Mouse (Mus musculus) thymus, adult 18-20 months (tissue): ENCODE measurements around the gene Abcc6.
"Not testable (repeated sequence)": the region's sequence is repeated elsewhere in the genome, so short reads cannot be mapped to it uniquely, and the experiment has no call there.

Experiments
- DNase-seq, 2 experiments: peaks; one replicate each; pipeline ENCODE4 v3.0.0; 2022; ENCODE audit warnings: mixed read lengths in 2 of 2

Abcc6 gene

GRCm38 (mm10) chr7:46025436-46025835 lies 4.7 kb downstream of the Abcc6 start:
- no peak for DNase-seq

GRCm38 (mm10) chr7:46021951-46022350 lies 8.2 kb downstream of the Abcc6 start:
- DNase-seq, result no peak

GRCm38 (mm10) chr7:46019594-46019993 lies 10.5 kb downstream of the Abcc6 start:
- DNase-seq, result no peak

GRCm38 (mm10) chr7:46013266-46014010 lies 16.7 kb downstream of the Abcc6 start:
- no peak for DNase-seq

GRCm38 (mm10) chr7:46012121-46012520 lies 18.0 kb downstream of the Abcc6 start:
- DNase-seq, result no peak

- peak in 1 of 2 experiments; percentile 8 for DNase-seq
These were observed 20.5 kb downstream of the Abcc6 start for GRCm38 (mm10) chr7:46009578-46009977.

GRCm38 (mm10) chr7:46002748-46003147 lies 27.4 kb downstream of the Abcc6 start:
- DNase-seq, result no peak

- DNase-seq, result no peak
These were observed 29.5 kb downstream of the Abcc6 start for GRCm38 (mm10) chr7:46000577-46000976.

- DNase-seq, result no peak
These were observed 37.6 kb downstream of the Abcc6 start for GRCm38 (mm10) chr7:45992470-45992869.

GRCm38 (mm10) chr7:45988344-45988743 lies 41.8 kb downstream of the Abcc6 start:
- DNase-seq, result no peak

GRCm38 (mm10) chr7:45986893-45987292 lies 43.2 kb downstream of the Abcc6 start:
- no peak for DNase-seq

- no peak for DNase-seq
These were observed 48.5 kb downstream of the Abcc6 start for GRCm38 (mm10) chr7:45981612-45982011.

- DNase-seq, result no peak
These were observed 55.6 kb downstream of the Abcc6 start for GRCm38 (mm10) chr7:45974512-45974911.

- no peak for DNase-seq
These were observed 56.0 kb downstream of the Abcc6 start for GRCm38 (mm10) chr7:45974103-45974502.

- no peak for DNase-seq
These were observed 56.8 kb downstream of the Abcc6 start for GRCm38 (mm10) chr7:45973271-45973687.

GRCm38 (mm10) chr7:45971831-45972723 lies 58.0 kb downstream of the Abcc6 start:
- DNase-seq, result no peak

GRCm38 (mm10) chr7:45956611-45957010 lies 73.5 kb downstream of the Abcc6 start:
- DNase-seq, result no peak

GRCm38 (mm10) chr7:45949061-45949460 lies 81.0 kb downstream of the Abcc6 start:
- DNase-seq, result no peak

- DNase-seq, result not testable (repeated sequence)
These were observed 86.8 kb downstream of the Abcc6 start for GRCm38 (mm10) chr7:45943280-45943679.

GRCm38 (mm10) chr7:45941986-45942385 lies 88.1 kb downstream of the Abcc6 start:
- DNase-seq, result no peak

- no peak for DNase-seq
These were observed 90.3 kb downstream of the Abcc6 start for GRCm38 (mm10) chr7:45939836-45940235.

- no peak for DNase-seq
These were observed 95.0 kb downstream of the Abcc6 start for GRCm38 (mm10) chr7:45935114-45935513.

GRCm38 (mm10) chr7:45933766-45934165 lies 96.3 kb downstream of the Abcc6 start:
- DNase-seq, result not testable (repeated sequence)

GRCm38 (mm10) chr7:45929688-45930087 lies 100.4 kb downstream of the Abcc6 start:
- DNase-seq, result no peak
